Mouse (Mus musculus): ENCODE results near the gene Efcab8. TPM values are rescaled to one million over a fixed set of nuclear protein-coding genes. Genes with fewer than 3 reads are reported as not detected.
A peak's percentile ranks its signal among the peaks of the same experiment; 100 is the strongest.
"Not testable (repeated sequence)": the region's sequence is repeated elsewhere in the genome, so short reads cannot be mapped to it uniquely, and the experiment has no call there.

Efcab8 gene
- total RNA-seq, 2 experiments from 2014 or later, result 0.13 to 0.26 TPM

DNA sequence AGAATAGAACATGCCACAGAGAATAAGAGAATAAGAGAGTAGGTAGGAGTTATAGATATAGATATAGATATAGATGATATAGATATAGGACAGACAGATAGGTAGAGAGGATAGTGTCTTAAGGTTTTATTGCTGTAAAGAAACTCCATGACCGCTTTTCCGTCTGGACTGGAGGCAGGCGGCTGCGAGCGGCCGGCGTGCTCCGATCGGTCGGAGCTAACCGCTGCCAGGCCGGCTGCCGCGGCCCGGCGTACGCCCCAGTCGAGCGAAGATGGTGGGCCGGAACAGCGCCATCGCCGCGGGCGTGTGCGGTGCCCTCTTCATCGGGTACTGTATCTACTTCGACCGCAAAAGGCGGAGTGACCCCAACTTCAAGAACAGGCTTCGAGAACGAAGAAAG, 46.2 kb downstream of the Efcab8 start:
- not testable (repeated sequence) for DNase-seq

DNA sequence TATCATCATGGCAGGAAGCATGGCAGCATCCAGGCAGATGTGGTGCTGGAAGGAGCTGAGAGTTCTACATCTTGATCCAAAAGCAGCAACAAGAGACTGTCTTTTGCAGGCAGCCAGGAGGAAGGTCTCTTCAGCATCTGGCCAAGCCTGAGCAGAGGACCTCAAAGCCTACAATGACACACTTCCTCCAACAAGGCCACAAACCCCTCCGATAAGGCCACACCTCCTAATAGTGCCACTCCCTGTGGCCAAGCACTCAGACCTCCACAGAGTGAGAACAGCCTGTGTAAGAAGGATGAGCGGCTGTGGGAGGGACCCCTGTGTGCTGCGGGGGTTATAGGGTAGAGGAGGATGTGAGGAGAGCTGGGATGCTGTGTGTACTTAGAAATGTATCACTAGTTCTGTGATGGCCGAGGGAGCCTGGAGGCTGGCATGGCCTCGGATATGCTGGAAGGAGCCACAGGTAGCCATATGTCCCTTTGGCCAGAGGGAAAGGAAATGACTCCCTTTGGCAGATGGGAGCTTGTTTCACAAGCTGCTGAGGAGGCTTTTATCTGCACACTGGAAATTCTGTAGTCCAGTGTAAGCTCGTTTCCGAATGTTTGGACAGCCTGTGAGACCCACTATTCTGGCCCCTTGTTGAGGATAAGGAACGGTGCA, 47.6 kb downstream of the Efcab8 start:
- no peak for DNase-seq

DNA sequence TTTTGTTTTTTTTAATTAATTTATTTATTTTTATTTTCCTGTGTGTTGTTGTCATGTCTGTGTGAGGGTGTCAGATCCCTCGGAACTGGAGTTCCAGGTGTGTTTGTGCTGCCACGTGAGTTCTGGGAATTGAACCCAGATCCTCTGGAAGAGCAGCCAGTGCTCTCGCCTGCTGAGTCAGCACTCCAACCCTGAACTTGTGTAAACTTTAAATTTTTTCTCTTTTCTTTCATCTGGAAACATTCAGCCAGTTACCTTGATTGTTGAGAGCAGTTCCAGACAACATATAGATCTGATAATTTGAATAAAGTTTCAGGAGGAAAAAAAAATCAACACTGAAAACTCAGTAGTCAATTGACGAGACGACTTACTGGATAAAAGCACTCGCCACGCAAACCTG, 49.0 kb downstream of the Efcab8 start:
- DNase-seq, result no peak

DNA sequence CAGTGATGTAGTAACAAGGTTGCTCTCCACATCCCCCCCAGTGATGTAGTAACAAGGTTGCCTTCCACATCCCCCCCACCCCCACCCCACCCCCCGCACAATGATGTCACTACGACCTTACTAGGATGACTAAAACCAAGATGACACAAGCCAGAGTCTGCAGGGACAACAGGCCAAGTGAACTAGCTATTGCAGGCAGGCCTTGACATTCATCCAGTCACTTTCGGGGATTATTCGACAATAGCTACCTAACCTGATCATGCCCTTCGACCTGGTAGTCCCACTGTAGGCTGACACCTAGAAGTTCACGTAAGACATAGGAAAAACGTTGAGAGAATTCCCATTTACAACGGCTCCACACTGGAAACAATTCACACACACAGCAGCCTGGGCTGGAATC, 53.6 kb downstream of the Efcab8 start:
- DNase-seq, result peak in 1 of 2 experiments; percentile 64

DNA sequence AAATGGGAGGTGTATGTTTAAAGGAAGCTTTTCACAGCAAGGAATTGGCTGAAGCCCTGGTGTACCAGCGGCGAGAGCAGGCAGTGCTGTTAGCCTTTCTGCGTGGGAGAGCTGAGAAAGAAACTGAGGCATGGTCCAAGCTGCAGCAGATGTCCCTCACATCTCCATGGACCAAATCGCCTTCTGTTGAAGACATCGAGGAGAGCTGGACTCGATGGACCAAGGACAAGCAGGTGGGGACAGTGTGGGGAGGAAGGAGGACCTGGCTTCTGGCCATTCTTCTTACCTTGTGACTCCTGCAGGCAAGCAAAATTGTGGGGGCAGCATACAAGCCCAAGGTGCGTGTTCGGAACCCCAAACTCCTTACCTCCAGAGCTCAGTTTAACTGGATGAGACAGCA, 63.1 kb downstream of the Efcab8 start:
- no peak for DNase-seq

DNA sequence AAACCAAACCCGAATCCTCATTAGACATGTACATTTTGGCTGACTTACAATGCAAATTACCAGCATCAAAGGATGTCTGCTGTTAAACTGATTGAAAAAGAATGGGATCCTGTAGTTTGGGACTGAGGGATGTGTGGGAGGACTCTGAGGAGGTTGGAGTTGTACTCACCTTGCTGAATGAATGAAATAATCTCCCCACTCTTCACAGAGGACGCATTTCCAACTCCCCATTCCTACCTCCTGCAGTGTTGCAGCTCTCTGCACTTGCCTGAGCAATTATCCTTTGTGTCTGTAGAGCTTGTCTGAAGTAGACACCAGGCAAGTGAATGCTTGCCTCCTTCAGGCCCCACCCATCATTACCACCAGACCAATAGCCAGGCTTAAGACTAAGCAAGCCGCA, 68.7 kb downstream of the Efcab8 start:
- no peak for DNase-seq

DNA sequence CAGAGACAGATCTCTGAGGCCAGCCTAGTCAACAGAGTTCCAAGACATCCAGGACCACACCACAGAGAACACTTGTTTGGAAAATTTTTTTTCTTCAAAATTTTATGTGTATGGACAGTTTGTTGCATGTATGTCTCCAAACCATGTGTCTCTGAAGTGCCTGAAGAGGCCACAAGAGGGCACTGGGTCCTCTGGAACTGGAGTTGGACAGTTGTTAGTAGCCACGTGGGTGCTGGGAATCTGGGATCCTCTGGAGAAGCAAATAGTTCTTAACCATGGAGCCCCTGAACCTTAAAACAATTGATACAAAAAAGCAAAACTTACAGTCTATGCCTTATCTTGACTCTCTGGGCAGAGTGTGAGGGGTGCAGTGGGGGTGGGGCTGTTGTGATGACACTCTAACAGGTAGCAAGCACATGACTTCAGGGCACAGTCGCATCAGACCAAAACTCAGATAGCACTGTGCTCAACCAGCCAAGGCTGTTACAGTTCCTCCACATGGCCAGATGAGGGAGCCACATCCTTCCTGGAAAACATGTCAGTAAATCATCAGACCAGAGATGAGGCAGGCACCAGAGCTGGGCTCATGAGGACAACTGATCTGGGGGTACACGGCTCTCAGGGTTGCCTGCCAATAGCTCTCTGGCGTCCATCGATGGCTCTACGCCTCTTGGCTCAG, 70.8 kb downstream of the Efcab8 start:
- peak; percentile 19 to 36 for DNase-seq

DNA sequence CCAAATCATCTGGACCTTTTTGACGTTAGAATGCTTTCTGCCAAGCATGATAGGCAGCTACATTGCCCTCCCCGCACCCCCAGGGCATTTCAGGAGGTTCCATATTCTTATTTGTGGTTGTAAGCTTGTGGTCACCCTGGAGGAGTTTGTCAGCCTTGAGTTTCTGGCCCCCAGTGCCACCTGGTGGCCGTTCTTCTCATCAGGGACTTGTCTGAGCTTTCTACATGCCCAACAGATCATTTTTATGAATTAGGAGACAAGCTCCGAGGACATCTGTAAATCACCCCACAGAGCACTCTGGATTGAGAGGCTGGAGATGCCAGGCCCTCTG, 71.3 kb downstream of the Efcab8 start:
- DNase-seq, result peak; percentile 78 to 81

DNA sequence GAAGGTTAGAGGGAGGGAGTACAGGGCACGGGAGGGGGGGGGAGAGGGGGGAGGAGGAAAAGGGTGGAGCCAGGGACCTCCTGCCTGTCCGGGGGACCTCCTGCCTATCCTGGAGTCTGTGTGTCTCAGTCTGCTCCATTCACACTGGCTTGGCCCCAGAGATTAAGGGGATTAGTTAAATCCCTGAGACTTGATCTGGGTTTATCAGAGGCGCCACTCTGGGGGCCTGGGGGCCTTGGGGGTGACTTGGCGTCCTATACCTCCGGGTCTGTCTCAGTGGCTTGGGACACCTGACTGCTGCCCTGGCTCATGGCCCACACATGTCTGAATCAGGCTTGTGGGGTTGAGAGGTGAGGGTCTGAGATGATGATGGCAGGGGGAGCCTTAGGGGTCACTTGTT, 73.8 kb downstream of the Efcab8 start:
- no peak for DNase-seq

DNA sequence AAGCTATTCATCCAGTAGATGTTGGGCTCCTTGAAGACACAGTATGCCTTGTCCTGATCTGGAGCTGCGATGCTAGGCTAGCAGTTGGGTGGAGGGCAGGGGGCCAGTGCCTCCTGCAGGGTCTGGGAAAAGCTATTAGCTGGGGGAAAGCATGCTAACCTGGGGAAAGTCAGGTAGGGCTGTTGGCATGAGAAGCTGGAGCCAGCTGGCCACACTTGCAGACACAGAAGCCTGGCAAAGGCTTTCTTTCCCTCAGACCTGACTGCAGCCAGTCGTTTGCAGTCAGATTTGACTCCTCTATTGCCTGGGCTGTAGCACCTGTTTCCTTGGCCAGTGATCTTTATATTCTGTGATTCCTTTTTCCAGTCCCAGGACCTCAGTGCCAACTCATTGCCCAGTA, 79.8 kb downstream of the Efcab8 start:
- no peak for DNase-seq

DNA sequence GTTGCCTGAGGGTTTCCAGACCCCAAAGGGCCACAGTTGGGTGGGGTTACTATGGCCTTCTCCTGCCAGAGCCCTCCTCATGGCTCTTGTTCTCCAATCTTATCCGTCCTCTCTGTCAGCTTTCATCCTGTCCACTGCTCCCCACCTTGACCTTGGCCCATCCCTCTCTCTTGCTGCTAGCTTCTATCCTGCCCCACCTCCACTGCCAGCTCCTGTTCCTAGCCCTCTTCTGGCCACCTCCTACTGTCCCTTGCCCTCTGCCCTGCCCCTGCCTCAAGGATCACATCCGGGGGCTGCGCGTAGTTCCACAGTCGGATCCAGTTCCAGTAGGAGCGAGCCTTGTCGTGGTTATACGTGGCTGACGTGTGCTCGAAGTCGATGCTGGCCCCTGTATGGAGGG, 80.6 kb downstream of the Efcab8 start:
- no peak for DNase-seq

DNA sequence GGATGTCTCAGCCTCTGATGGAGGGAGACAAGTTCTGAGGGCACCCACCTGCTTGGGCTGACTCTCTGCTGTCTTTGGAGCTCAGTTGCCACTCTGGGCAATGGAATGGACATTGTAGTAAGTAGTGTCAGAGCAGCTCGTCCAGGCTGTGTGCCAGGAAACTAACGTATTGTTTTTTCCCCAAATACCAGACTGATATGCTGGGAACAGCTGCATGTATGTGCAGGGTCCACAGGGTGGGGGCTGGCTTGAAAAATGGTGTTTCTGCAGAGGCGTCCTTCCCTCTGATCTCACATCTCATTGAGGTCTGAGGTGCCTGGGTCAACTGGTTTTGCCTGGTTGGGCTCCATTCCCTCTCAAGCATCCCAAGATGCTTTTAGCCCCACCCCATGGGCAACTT, 81.0 kb downstream of the Efcab8 start:
- no peak for DNase-seq

DNA sequence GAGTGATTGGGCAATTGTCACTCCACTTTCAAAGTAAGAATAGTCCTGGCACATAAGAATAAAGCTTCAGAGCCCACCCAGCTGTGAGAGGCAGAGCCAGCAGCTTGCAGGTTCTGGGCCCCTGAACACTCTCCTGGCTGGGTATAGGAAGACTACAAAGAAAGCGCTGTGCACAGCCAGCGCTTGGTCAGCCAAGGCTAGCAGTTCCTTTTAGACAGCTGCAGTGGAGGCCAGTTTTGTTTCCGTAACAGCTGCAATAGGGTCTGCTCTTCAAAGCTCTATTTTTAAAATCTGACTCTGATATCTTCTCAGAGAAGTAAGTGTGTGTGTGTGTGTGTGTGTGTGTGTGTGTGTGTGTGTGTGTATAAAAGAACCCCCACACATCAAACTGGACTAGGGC, 82.2 kb downstream of the Efcab8 start:
- no peak for DNase-seq

DNA sequence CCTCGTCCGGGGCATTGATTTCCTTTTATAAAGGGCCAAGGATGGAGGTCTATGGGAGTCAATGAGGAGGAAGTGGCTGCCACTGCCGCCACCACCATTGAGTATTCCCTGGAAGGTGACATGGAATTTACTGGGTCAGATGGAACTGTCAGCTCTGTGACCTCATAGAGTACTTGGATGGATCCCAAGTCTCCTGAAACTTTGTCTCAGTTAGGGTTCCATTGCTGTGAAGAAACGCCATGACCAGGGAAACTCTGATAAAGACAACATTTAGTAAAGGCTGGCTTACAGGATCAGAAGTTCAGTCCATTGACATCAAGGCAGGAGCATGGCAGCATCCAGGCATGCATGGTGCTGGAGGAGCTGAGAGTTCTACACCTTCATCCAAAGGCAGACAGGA, 91.3 kb downstream of the Efcab8 start, which contains the start of gene Sun5:
Gene Sun5, minus strand, starts transcription at position 101 of the 400 bp plus-strand sequence.
- no peak for DNase-seq

DNA sequence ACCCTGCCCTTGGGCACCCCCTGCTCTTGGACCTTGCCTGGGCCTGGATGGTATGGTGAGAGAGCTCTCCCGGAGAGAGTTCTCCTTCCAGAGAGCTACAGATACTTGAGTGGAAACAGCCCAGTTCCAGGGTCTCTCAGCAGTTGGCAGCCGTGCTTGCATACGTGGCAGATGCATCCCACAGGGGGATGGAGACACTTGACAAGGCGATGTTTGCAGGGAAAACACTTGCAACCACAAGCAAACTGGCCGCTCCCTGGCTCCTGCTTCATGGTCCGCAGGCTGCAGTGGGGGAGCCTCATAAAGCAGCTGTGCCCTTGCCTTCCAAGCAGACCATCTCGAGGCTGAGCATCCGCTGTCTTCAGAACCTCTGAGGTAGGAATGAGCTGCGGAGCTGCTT, 95.0 kb downstream of the Efcab8 start, which contains the start of gene Bpifb2:
Gene Bpifb2, plus strand, starts transcription at position 301 of the 400 bp plus-strand sequence.
- no peak for DNase-seq

Other genes with a start within 250 kb of the Efcab8 start
- 10 to 100 TPM; 12.8 to 13.3 TPM for gene Nol4l, start 250.0 kb upstream of the Efcab8 start, total RNA-seq (2021)
- 10 to 100 TPM; 36.6 to 44.7 TPM for gene Commd7, start 147.2 kb upstream of the Efcab8 start, total RNA-seq (2021)
- gene Dnmt3b, start 130.5 kb upstream of the Efcab8 start, total RNA-seq (2021), result 1 to 10 TPM; 2.3 TPM
- gene Dnmt3c, start 83.3 kb upstream of the Efcab8 start, total RNA-seq (2021), result not detected
- 100 to 1,000 TPM in 1 of 2 experiments, 10 to 100 TPM in 1; 100.0 to 116 TPM for gene Mapre1, start 38.7 kb upstream of the Efcab8 start, total RNA-seq (2021)
- under 1 TPM in 1 of 2 experiments, not detected in 1; 0.23 TPM for gene Sun5, start 91.2 kb downstream of the Efcab8 start, total RNA-seq (2021)
- under 1 TPM in 1 of 2 experiments, not detected in 1; 0.16 TPM for gene Bpifb2, start 95.1 kb downstream of the Efcab8 start, total RNA-seq (2021)
- gene Bpifb6, start 120.5 kb downstream of the Efcab8 start, total RNA-seq (2021), result 1 to 10 TPM in 1 of 2 experiments, under 1 TPM in 1; 0.60 to 6.6 TPM
- not detected for gene Bpifb3, start 138.3 kb downstream of the Efcab8 start, total RNA-seq (2021)
- gene Bpifb4, start 158.3 kb downstream of the Efcab8 start, total RNA-seq (2021), result not detected
- not detected for gene Bpifa6, start 195.0 kb downstream of the Efcab8 start, total RNA-seq (2021)
- gene Bpifa2, start 228.3 kb downstream of the Efcab8 start, total RNA-seq (2021), result under 1 TPM; 0.33 to 0.49 TPM